Mouse (Mus musculus) gastrocnemius, adult 2 months (tissue): Measurements from ENCODE around the gene Fosl2. TPM values are rescaled to one million over a fixed set of nuclear protein-coding genes. Genes with fewer than 3 reads are reported as not detected.

Source experiments
- DNase-seq: peaks from one replicate; pipeline ENCODE4 v3.0.0; 2022
- H3K27ac ChIP-seq: fragments of 200-600 bp; 2 replicates; pipeline ENCODE4 v1.8.1; 2022; ENCODE audit warnings: mild to moderate bottlenecking
- H3K4me3 ChIP-seq: fragments of 200-600 bp; 2 replicates; pipeline ENCODE4 v1.8.1; 2022; ENCODE audit warnings: mild to moderate bottlenecking, moderate library complexity
- CTCF ChIP-seq: fragments of 200-600 bp; IDR thresholded peaks from 2 replicates; pipeline ENCODE4 v1.8.1; 2022; ENCODE audit warnings: antibody characterized with exemption, mild to moderate bottlenecking, moderate library complexity
- intact Hi-C: fragments of 180-260 bp; cut with DNase I; formaldehyde crosslinking; loops from one replicate; pipeline ENCODE4 v1.15.1; 2025
- total RNA-seq, 2 experiments: library from RNA; stranded (reverse); gene quantifications; 2 replicates each; pipeline ENCODE4 v1.2.3; 2021

Fosl2 gene
- total RNA-seq, 2 experiments from 2014 or later, result 12.8 to 14.9 TPM

DNA sequence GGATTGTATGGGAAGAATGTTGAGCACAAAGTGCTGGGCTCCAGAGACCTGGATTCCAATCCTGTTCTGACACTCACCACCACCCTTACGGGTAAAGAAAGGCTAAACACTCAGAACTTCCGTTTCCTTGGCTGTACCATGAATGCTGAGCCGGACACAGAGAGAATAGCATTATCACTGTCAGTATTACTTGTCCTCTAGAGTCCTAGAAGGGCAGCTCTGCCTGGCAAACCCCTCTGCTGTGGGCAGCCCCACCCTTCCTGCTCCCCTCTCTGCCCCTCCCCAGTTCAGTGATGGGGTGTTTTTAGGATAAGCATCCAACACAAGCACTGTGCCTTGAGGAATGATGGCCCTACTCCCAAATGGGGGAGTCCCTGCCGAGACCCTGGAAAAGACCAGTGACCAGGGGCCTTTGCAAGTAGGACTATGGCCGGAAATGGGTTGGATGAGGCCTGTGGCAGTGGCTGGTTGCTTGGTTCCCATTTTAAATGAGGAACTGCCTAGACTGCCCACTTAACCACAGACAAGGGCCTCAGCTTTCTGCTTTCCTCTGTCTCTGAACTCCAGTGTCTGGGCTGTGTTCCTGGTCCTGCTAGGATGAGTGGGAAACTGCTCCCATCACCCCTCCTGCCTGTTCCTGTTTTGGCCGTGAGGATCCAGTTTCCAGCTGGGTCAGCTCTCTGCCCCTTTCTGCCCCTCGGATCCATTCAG lies 23.2 kb upstream of the Fosl2 start:
- DNase-seq, result no peak
- TF ChIP-seq CTCF, result no peak
- Histone ChIP-seq H3K4me3 (no peak overlapping the region), H3K27ac (no peak overlapping the region)
- intact Hi-C loops, result no loop called here

DNA sequence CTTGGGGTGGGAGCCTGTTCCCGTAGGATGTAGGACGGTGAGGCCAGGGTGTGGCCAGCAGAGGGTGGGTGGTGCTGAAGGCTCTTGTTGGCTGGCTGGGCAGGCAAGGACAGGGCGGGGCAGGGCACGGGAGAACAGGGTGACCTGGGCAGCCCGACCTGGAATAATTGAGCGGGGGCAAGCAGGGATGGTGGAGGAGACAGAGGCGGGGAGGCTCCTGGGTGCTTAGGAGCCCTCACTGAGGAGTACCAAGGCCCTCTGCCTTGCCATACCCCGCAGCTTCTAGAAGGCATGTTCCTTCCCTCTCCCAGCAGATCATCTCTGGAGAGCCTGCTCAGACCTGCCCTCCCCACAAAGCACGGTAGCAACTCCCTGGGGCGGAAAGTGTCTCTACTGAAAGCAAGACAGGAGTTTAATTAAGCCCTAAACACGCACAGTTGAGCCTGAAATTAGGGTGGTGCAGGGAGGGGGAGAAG lies 14.7 kb upstream of the Fosl2 start:
- intact Hi-C loops, result no loop called here
- TF ChIP-seq CTCF, result no peak

DNA sequence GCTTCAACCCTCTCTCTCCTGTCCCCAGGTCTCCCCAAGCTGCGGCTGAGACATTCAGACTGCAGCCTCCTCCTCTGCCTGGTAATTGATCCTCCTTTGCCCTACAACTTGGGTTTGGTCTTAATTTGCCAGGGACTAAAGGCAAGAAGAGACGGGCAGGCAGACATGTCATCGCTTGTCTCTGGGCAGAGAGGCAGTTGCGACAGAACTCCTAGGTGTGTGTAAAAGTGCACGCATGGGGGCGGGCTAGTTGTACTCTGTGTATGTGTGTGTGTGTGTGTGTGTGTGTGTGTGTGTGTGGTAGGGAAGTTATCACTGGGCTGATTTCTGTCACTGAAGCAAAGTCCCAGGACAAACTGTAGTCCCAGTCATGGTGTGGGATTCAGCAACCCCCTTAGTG lies 13.7 kb upstream of the Fosl2 start:
- DNase-seq, result no peak
- intact Hi-C loops, result no loop called here
- Histone ChIP-seq H3K4me3 (no peak overlapping the region), H3K27ac (no peak overlapping the region)
- TF ChIP-seq CTCF, result no peak

More for the DNA sequence above, 14.7 kb upstream of the Fosl2 start:
- H3K4me3 ChIP-seq, result no peak overlapping the region
- H3K27ac ChIP-seq, result no peak overlapping the region
- no peak for DNase-seq

DNA sequence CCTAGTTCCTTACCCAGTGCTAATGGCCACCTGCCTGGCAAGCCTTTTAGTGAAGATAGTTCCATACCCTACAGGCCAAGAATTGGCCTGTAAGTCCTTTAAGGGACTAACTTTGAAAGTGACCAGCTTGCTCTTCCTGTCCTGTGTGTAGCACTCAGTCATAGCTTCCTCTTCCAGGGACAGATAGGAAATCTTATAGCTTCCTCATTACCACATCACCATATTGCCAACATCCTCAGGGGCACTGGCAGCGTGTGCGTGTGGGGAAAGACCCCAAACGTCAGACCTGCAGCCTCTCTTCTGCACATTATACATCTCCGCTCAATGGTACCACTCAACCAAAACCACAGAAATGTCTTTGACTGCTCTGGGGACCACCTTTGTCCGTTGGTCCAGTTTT lies 13.2 kb upstream of the Fosl2 start:
- Histone ChIP-seq H3K27ac (no peak overlapping the region), H3K4me3 (no peak overlapping the region)
- intact Hi-C loops, result no loop called here
- no peak for DNase-seq
- TF ChIP-seq CTCF, result no peak

DNA sequence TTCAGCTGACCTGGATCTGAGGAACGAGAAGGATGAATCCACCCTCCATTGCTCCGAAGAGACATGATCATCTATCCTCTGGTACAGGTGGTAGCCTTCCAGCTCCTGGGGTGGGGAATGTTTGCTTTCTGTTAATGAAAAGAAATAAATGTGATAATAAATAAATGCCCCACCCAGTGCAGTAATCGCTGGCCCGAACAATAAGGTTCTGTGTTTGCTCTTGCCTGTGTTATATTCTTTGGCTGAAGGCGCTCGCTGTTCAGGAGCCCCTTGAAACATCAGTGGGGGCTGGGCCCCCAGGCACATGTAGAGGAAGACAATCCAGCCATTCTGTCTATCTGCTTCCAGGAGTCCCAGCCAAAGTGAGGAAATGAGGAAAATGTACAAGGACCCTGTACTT lies 10.6 kb upstream of the Fosl2 start:
- intact Hi-C loops, result no loop called here
- TF ChIP-seq CTCF, result no peak
- no peak overlapping the region for H3K27ac ChIP-seq
- no peak for DNase-seq
- no peak overlapping the region for H3K4me3 ChIP-seq

DNA sequence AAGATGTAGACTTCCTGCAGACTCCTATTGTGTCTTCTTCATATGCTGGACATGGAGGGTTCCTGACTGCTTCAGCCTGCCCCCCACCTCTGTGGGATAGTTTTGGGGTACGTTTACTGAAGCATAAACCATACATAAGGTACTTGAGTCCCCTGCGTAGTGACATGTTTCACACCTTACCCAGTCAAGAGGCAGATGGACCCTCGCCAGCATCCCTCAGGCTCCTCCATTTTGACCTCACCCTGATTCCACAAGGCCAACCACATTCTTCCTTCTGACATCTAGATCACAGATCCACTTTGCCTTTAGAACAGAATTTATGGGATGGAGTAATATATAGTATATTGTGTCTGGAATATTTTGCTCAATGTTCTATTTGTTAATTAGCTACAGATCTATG lies 8.4 kb upstream of the Fosl2 start:
- no peak overlapping the region for H3K4me3 ChIP-seq
- intact Hi-C loops, result no loop called here
- no peak overlapping the region for H3K27ac ChIP-seq
- no peak for DNase-seq
- TF ChIP-seq CTCF, result no peak

DNA sequence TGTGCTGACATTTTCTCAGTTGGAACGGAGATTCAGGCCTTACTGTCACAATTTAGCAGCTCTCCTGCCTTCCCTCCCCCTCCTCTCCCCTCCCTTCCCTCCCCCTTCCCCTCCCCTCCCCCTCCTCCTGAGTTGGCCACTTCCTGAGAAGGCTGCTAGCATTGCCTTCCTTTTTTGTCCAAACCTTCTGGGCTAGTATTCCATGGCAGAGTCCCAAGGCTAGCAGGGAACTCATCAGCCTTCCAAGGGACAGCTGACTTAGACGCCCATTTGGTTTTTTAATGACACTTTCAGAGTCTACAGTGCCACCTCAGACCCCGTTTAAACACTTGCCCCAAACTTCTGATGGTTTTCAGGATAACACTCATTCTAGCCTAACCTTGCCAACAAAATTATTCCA lies 7.7 kb upstream of the Fosl2 start:
- intact Hi-C loops, result no loop called here
- DNase-seq, result peak; percentile 57
- no peak for TF ChIP-seq CTCF
- Histone ChIP-seq H3K4me3 (no peak overlapping the region), H3K27ac (peak overlapping the region; percentile 69)

DNA sequence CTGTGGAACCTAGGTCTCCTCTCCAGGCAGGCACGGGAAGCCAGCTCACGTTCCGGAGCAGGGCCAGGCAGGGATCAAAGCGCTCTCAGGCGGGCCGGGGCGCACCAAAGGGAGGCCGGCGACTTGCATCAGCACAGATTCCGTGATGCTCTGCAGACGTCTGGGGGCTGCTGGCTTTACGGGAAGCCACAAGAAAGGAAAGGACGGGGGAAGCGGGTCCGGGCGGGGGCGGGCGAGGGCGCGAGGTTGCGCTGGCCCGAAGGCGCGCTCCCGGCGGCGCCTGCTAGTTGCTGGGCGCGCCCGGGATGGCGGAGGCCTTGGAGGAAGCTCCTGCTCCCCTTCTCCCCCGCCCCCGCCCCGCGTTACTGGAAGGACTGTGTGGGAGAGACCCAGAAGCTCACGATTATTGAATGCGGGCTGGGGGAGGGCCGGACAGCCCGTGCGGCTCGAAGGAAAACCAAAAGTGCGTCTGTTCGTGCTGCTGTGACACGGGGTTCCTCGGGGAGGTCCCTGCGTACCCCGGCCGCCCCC lies 2.6 kb upstream of the Fosl2 start:
- Histone ChIP-seq H3K27ac (peak overlapping the region; percentile 99), H3K4me3 (peak overlapping the region; percentile 90)
- no peak for TF ChIP-seq CTCF
- intact Hi-C loops, result loop anchor here (5.0 kb wide), 1 partner anchor 66 kb away; no protein-coding TSS in a partner anchor
- DNase-seq, result peak; percentile 78

DNA sequence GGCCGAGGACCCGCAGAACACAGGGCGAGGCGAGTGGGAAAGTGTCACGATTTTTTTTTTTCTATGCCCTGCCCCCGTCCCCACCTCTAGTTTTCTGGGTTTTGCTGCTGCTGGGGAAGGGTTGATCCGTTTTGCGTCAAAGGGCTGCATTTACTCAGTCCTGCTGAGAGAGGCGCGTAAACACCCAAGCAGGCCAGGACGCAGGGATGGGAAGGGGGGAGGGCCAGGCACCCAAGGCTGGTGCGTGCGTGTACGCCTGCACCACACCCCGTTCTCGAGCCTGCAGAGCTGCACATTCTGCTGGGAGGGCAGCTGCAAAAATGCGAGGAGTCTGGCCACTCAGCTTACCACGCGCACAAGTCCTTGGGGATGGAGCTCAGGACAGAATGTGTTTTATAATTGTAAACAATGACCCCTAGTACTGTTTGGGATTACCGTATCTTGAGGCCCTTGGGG lies 2.0 kb upstream of the Fosl2 start:
- DNase-seq, result peak; percentile 92
- intact Hi-C loops, result loop anchor here (2.0 to 5.0 kb wide), 3 partner anchors 29 to 66 kb away; no protein-coding TSS in a partner anchor
- Histone ChIP-seq H3K4me3 (peak overlapping the region; percentile 90), H3K27ac (peak overlapping the region; percentile 99)
- TF ChIP-seq CTCF, result no peak

DNA sequence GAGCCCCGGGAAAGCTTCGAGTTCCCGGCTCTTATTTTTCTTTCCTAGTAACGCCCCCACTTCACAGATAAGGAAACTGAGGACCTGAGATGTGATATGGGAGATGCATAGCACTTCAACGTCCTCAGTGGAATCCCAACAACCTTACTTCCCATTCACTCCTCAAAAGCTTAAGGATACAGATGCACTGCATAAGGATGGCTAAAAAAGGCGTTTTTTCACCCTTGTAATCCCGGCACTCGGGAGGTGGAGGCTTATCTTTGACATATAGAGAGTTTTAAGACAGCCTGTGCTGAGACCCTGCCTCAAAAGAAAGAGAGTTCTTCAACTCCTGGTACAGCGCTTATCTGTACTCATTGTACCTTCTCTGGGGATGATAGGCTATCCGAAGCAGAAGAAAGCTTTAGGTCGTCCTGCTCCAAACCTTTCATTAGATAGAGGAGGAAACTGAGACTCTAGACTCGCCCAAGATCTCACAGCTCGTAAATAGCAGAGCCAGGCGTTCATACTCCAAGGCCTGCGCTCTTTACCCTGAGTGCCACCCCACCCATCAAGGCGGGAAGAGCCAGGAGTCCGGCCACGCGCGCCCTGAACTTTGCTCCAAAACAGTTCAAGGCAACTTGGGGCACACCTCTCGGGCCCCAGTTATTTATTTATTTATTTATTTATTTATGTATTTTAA lies 1.4 kb upstream of the Fosl2 start:
- Histone ChIP-seq H3K27ac (peak overlapping the region; percentile 99), H3K4me3 (peak overlapping the region; percentile 90)
- DNase-seq, result peak; percentile 72
- TF ChIP-seq CTCF, result no peak
- intact Hi-C loops, result loop anchor here (2.0 to 5.0 kb wide), 3 partner anchors 29 to 67 kb away; no protein-coding TSS in a partner anchor

DNA sequence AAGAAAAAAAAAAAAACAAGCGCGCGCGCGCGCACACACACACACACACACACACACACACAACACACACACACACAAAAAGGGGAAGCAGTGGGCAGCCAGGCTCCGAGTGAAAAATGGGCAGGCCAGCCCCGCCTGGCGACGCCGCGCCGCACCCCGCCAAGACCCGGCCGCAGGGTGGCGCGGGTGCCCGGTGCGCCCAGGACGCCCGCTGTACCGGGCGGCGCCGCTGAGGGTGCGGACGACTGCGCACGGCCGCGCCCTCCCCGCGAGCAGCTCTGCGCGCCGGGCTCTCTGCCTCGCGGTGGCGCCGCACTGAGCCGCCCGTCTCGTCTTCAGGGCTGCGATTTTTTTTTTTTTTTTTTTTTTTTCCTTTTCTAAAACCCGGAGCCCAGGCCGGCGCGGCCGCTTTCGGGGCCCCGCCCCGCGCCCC lies 682 bp upstream of the Fosl2 start:
- peak overlapping the region; percentile 90 for H3K4me3 ChIP-seq
- TF ChIP-seq CTCF, result peak; percentile 46
- intact Hi-C loops, result loop anchor here (2.0 to 5.0 kb wide), 5 partner anchors 30 to 523 kb away; no protein-coding TSS in a partner anchor
- peak; percentile 92 for DNase-seq
- H3K27ac ChIP-seq, result peak overlapping the region; percentile 99

DNA sequence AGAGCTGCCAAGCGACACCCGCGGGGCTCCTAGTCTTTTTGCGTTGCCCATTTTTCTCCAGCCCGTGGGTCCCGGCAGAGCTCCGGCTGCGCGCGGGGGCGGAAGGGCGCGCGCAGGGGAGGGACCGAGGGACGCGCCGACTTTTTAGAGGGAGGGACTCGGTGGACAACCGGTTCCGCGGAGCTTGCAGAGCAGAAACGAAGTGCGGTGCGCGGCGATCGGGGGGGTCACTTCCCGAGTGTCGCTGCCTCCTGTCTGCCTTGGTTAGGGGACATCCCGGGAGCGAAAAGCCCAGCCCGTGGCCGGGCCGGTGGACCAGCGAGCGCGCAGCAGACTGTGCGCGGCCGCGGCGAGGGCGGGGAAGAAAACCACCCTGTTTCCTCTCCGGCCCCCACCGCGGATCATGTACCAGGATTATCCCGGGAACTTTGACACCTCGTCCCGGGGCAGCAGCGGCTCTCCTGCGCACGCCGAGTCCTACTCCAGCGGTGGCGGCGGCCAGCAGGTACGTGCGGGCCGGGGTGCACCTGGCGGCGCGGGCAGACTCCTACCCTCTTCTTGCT lies 781 bp downstream of the Fosl2 start:
- peak; percentile 89 for DNase-seq
- intact Hi-C loops, result loop anchor here (5.0 kb wide), 2 partner anchors 204 to 524 kb away; no protein-coding TSS in a partner anchor
- H3K4me3 ChIP-seq, result peak overlapping the region; percentile 90
- peak overlapping the region; percentile 99 for H3K27ac ChIP-seq
- no peak for TF ChIP-seq CTCF
